Comparison of ENCODE assay signal across 24 mouse cellular contexts in genomic region chr7:34347041-34347440, GRCm38 (mm10). TPM values are rescaled to one million over a fixed set of nuclear protein-coding genes. Genes with fewer than 3 reads are reported as not detected.
DNase-seq lines count a peak whose midpoint lies in the region; ATAC-seq lines count a peak whose summit lies in the region.
"Had no signal": no experiment of that assay in that cellular context is flagged by ENCODE, and none has a peak within 500 bp of the region (broad histone marks: within the 10 kb centered on the region; RNA-seq: fewer than 3 reads in every experiment).

No protein-coding gene starts in this region.

- H3K9me3 ChIP-seq in midbrain, embryonic 15.5 days, result no peaks in the 10 kb centered on the region
- H3K9me3 ChIP-seq: embryonic facial prominence, embryonic 13.5 days; embryonic facial prominence, embryonic 15.5 days; forebrain, embryonic 13.5 days; forebrain, embryonic 15.5 days; G1E had no signal

- H3K4me1 ChIP-seq in midbrain, embryonic 15.5 days, result no peaks in the 10 kb centered on the region
- H3K4me1 ChIP-seq: embryonic facial prominence, embryonic 13.5 days; embryonic facial prominence, embryonic 15.5 days; forebrain, embryonic 13.5 days; forebrain, embryonic 15.5 days had no signal

- H3K79me2 ChIP-seq in macrophage (ENCODE audit: inconsistent target), result peaks cover 33% of the 10 kb centered on the region; the same call in 1 of the 2 replicates

- H3K9ac ChIP-seq in midbrain, embryonic 15.5 days, result no peak overlapping the region
- H3K9ac ChIP-seq: embryonic facial prominence, embryonic 13.5 days; embryonic facial prominence, embryonic 15.5 days; forebrain, embryonic 13.5 days; forebrain, embryonic 15.5 days; forebrain, postnatal 0 days had no signal

- H3K36me3 ChIP-seq in macrophage (ENCODE audit: inconsistent target), result peaks cover 57% of the 10 kb centered on the region
- H3K36me3 ChIP-seq in midbrain, embryonic 15.5 days (replicated peaks), result peaks cover 47% of the 10 kb centered on the region

- H3K4me3 ChIP-seq in macrophage (ENCODE audit: inconsistent target), result no peak overlapping the region
- H3K4me3 ChIP-seq in midbrain, embryonic 15.5 days, result no peak overlapping the region
- H3K4me3 ChIP-seq: embryonic facial prominence, embryonic 13.5 days; embryonic facial prominence, embryonic 15.5 days; forebrain, embryonic 13.5 days; forebrain, embryonic 15.5 days had no signal

- H3K4me2 ChIP-seq in midbrain, embryonic 15.5 days, result no peak overlapping the region
- H3K4me2 ChIP-seq: embryonic facial prominence, embryonic 13.5 days; embryonic facial prominence, embryonic 15.5 days; forebrain, embryonic 13.5 days; forebrain, embryonic 15.5 days had no signal

- no peaks in the 10 kb centered on the region for H3K27me3 ChIP-seq in midbrain, embryonic 15.5 days (replicated peaks)
- H3K27me3 ChIP-seq: embryonic facial prominence, embryonic 13.5 days; embryonic facial prominence, embryonic 15.5 days; forebrain, embryonic 13.5 days; forebrain, embryonic 15.5 days had no signal

- 91% methylated on average over 3 of the region's 3 CpGs for WGBS in macrophage (ENCODE audit: missing documents)
- 96% methylated on average over 3 of the region's 3 CpGs for WGBS in midbrain, embryonic 15.5 days

- DNase-seq in ES-CJ7 (ENCODE audit: low read depth, low spot score), result peak; percentile 18
- DNase-seq in R1 (ENCODE audit: low read depth, low spot score), result peak; percentile 24
- no peak for DNase-seq in kidney, postnatal 10 days
- DNase-seq: adrenal gland, adult 8-10 months; adrenal gland, postnatal 14 days; adrenal gland, postnatal 36 days; B cell, adult 2 months; cerebellum, adult 11 months; cerebellum, adult 18-20 months; cerebellum, adult 8-10 months; cerebellum, adult 9-11 months; cerebellum, postnatal 14 days; cerebellum, postnatal 36 days; embryo, embryonic 11 days; forebrain, postnatal 0 days had no signal

- 0 out of 2 replicates have a peak overlapping the region, but pooled peaks have one; percentile 31 for H3K27ac ChIP-seq in macrophage
- no peak overlapping the region for H3K27ac ChIP-seq in midbrain, embryonic 15.5 days
- H3K27ac ChIP-seq: embryonic facial prominence, embryonic 13.5 days; embryonic facial prominence, embryonic 15.5 days; forebrain, embryonic 13.5 days; forebrain, embryonic 15.5 days had no signal

- ATAC-seq in midbrain, embryonic 15.5 days (replicated peaks), result no peak
- ATAC-seq in CD4-positive, CD25-positive, alpha-beta regulatory T cell, adult 4 months, result no peak
- ATAC-seq: activated CD4-positive, CD25-positive, alpha-beta regulatory T cell, adult 4 months; forebrain, embryonic 13.5 days; forebrain, embryonic 15.5 days; forebrain, postnatal 0 days had no signal

RNA-seq across cellular contexts. Expression of gene 4931406P16Rik, which starts 33.7 kb away (rescaled TPM):
- 100 to 1,000 TPM in 1 of 26 experiments, 10 to 100 TPM in 25; 20.2 to 115 (median 50.9) TPM for total RNA-seq in macrophage (2018; cell fraction: chromatin; rRNA removed)
- total RNA-seq in macrophage (2018; cell fraction: cytosol; rRNA removed), result 10 to 100 TPM in 25 of 26 experiments, 1 to 10 TPM in 1; 9.9 to 21.8 (median 15.7) TPM
- total RNA-seq in macrophage (2018; cell fraction: nucleus; rRNA removed), result 10 to 100 TPM; 21.6 to 85.9 (median 33.3) TPM
- polyA plus RNA-seq in macrophage (2018), result 14.1 to 16.3 TPM (median 15.6 TPM) in 3 replicates
- polyA plus RNA-seq in midbrain, embryonic 15.5 days (2015; fragmentation: Nextera tagmentation; extraction: Ambion mirVana), result 32.5 and 32.6 TPM in 2 replicates
- 10 to 100 TPM; 22.7 to 30.8 TPM for polyA plus RNA-seq in CD4-positive, CD25-positive, alpha-beta regulatory T cell, adult 4 months (2017; shearing (Covaris generic))

RNA-seq across cellular contexts. Expression of gene Lsm14a, which starts 46.1 kb away (rescaled TPM):
- 100 to 1,000 TPM in 23 of 26 experiments, 10 to 100 TPM in 3; 74.8 to 239 (median 169) TPM for total RNA-seq in macrophage (2018; cell fraction: chromatin; rRNA removed)
- total RNA-seq in macrophage (2018; cell fraction: cytosol; rRNA removed), result 100 to 1,000 TPM in 22 of 26 experiments, 10 to 100 TPM in 4; 92.5 to 128 (median 106) TPM
- total RNA-seq in macrophage (2018; cell fraction: nucleus; rRNA removed), result 100 to 1,000 TPM in 20 of 26 experiments, 10 to 100 TPM in 6; 64.9 to 230 (median 121) TPM
- polyA plus RNA-seq in macrophage (2018), result 86.0 to 122 TPM (median 89.0 TPM) in 3 replicates
- polyA plus RNA-seq in midbrain, embryonic 15.5 days (2015; fragmentation: Nextera tagmentation; extraction: Ambion mirVana), result 59.3 and 63.4 TPM in 2 replicates
- polyA plus RNA-seq in CD4-positive, CD25-positive, alpha-beta regulatory T cell, adult 4 months (2017; shearing (Covaris generic)), result 10 to 100 TPM; 30.7 to 49.8 TPM
